Mouse (Mus musculus): ENCODE measurements around the gene Lrtm2. TPM values are rescaled to one million over a fixed set of nuclear protein-coding genes. Genes with fewer than 3 reads are reported as not detected.
A peak's percentile ranks its signal among the peaks of the same experiment; 100 is the strongest.

The Lrtm2 gene
- 0.05 and 0.09 TPM in 2 replicates for polyA plus RNA-seq (2012; rRNA removed)
- polyA plus RNA-seq (2014; fragmentation: Nextera tagmentation; extraction: Ambion mirVana), result not detected in 2 replicates

- H3K36me3 ChIP-seq (ENCODE audit: control insufficient read depth, insufficient read depth, low read length), result no peaks in the 10 kb centered on the region
- ATAC-seq (ENCODE audit: low FRiP score, low read depth), result no peak
- H3K27me3 ChIP-seq (ENCODE audit: control insufficient read depth, insufficient read depth, low read length), result peaks cover 46% of the 10 kb centered on the region
- peak within 1 kb of the TSS; percentile 43 for H3K4me2 ChIP-seq (replicated peaks; ENCODE audit: low read depth, low read length, severe bottlenecking)
- peak within 1 kb of the TSS; percentile 27 for H3K4me3 ChIP-seq (replicated peaks; ENCODE audit: low read length)
- TF ChIP-seq POLR2A (IDR thresholded peaks at IDR 0.05; ENCODE audit: borderline replicate concordance, extremely low read depth, insufficient read depth, insufficient read length), result no peak
- no peak within 1 kb of the TSS for H3K27ac ChIP-seq (replicated peaks; ENCODE audit: low read depth, low read length)
- no peaks in the 10 kb centered on the region for H3K9me3 ChIP-seq (ENCODE audit: control insufficient read depth, low read length)
- no peak within 1 kb of the TSS for H3K9ac ChIP-seq (ENCODE audit: low read depth, low read length, severe bottlenecking)
- DNase-seq (ENCODE audit: low spot score), result no peak
- under 1% methylated on average over 30 of the region's 31 CpGs for WGBS
- H3K4me1 ChIP-seq (ENCODE audit: control insufficient read depth, insufficient read depth, low read length), result no peaks in the 10 kb centered on the region
Observed at GRCm38 (mm10) chr6:119330506-119330905, at the start of gene Lrtm2. TSS of gene Lrtm2 (minus strand) at chr6:119330766.

DNA sequence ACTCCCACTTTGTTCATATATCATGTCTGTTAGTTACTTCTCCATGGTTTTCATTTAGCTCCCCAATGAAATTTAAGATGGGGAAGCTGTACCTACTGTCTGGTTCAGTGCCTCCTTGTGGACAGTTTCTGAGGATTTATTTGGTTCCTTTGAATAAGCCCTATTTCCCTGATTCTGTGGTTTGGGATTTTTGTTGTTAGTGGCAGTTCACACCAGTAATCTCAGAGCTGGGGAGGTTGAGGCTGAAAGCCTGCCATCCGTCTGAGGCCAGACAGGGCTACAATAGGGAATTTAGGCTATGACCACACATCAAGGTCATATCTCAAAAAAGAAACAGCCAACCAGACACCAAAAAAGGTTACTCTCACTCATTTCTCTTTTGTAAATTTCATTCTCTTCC lies 48.1 kb upstream of the Lrtm2 start:
- no peak overlapping the region for H3K4me2 ChIP-seq (replicated peaks; ENCODE audit: low read depth, low read length, severe bottlenecking)
- DNase-seq (ENCODE audit: low spot score) (no peak), ATAC-seq (ENCODE audit: low FRiP score, low read depth) (no peak)
- no peak overlapping the region for H3K4me3 ChIP-seq (replicated peaks; ENCODE audit: low read length)
- no peak for TF ChIP-seq POLR2A (IDR thresholded peaks at IDR 0.05; ENCODE audit: borderline replicate concordance, extremely low read depth, insufficient read depth, insufficient read length)
- no peaks in the 10 kb centered on the region for H3K27me3 ChIP-seq (ENCODE audit: control insufficient read depth, insufficient read depth, low read length)
- no peak overlapping the region for H3K9ac ChIP-seq (ENCODE audit: low read depth, low read length, severe bottlenecking)
- peaks cover 6% of the 10 kb centered on the region; the same call in 1 of the 2 replicates for H3K36me3 ChIP-seq (ENCODE audit: control insufficient read depth, insufficient read depth, low read length)
- H3K27ac ChIP-seq (replicated peaks; ENCODE audit: low read depth, low read length), result no peak overlapping the region
- no peaks in the 10 kb centered on the region for H3K4me1 ChIP-seq (ENCODE audit: control insufficient read depth, insufficient read depth, low read length)
- no peaks in the 10 kb centered on the region for H3K9me3 ChIP-seq (ENCODE audit: control insufficient read depth, low read length)
- 87% methylated on average over 1 of the region's 1 CpGs for WGBS

GRCm38 (mm10) chr6:119377613-119378012 lies 47.0 kb upstream of the Lrtm2 start:
- H3K4me2 ChIP-seq (replicated peaks; ENCODE audit: low read depth, low read length, severe bottlenecking), result no peak overlapping the region
- no peaks in the 10 kb centered on the region for H3K4me1 ChIP-seq (ENCODE audit: control insufficient read depth, insufficient read depth, low read length)
- no peaks in the 10 kb centered on the region for H3K27me3 ChIP-seq (ENCODE audit: control insufficient read depth, insufficient read depth, low read length)
- 64% methylated on average over 2 of the region's 2 CpGs for WGBS
- DNase-seq (ENCODE audit: low spot score) (no peak), ATAC-seq (ENCODE audit: low FRiP score, low read depth) (no peak)
- no peak overlapping the region for H3K9ac ChIP-seq (ENCODE audit: low read depth, low read length, severe bottlenecking)
- H3K27ac ChIP-seq (replicated peaks; ENCODE audit: low read depth, low read length), result no peak overlapping the region
- no peak for TF ChIP-seq POLR2A (IDR thresholded peaks at IDR 0.05; ENCODE audit: borderline replicate concordance, extremely low read depth, insufficient read depth, insufficient read length)
- no peaks in the 10 kb centered on the region for H3K9me3 ChIP-seq (ENCODE audit: control insufficient read depth, low read length)
- peaks cover 6% of the 10 kb centered on the region; the same call in 1 of the 2 replicates for H3K36me3 ChIP-seq (ENCODE audit: control insufficient read depth, insufficient read depth, low read length)
- no peak overlapping the region for H3K4me3 ChIP-seq (replicated peaks; ENCODE audit: low read length)

- Histone ChIP-seq H3K36me3 (ENCODE audit: control insufficient read depth, insufficient read depth, low read length) (no peaks in the 10 kb centered on the region; the same call in 1 of the 2 replicates), H3K4me2 (replicated peaks; ENCODE audit: low read depth, low read length, severe bottlenecking) (no peak overlapping the region), H3K4me1 (ENCODE audit: control insufficient read depth, insufficient read depth, low read length) (no peaks in the 10 kb centered on the region), H3K27ac (replicated peaks; ENCODE audit: low read depth, low read length) (no peak overlapping the region), H3K9ac (ENCODE audit: low read depth, low read length, severe bottlenecking) (no peak overlapping the region), H3K27me3 (ENCODE audit: control insufficient read depth, insufficient read depth, low read length) (no peaks in the 10 kb centered on the region), H3K4me3 (replicated peaks; ENCODE audit: low read length) (no peak overlapping the region), H3K9me3 (ENCODE audit: control insufficient read depth, low read length) (no peaks in the 10 kb centered on the region)
- WGBS, result 87% methylated on average over 5 of the region's 5 CpGs
- ATAC-seq (ENCODE audit: low FRiP score, low read depth) (no peak), DNase-seq (ENCODE audit: low spot score) (no peak)
- no peak for TF ChIP-seq POLR2A (IDR thresholded peaks at IDR 0.05; ENCODE audit: borderline replicate concordance, extremely low read depth, insufficient read depth, insufficient read length)
Observed at GRCm38 (mm10) chr6:119375035-119375434, 44.5 kb upstream of the Lrtm2 start.

DNA sequence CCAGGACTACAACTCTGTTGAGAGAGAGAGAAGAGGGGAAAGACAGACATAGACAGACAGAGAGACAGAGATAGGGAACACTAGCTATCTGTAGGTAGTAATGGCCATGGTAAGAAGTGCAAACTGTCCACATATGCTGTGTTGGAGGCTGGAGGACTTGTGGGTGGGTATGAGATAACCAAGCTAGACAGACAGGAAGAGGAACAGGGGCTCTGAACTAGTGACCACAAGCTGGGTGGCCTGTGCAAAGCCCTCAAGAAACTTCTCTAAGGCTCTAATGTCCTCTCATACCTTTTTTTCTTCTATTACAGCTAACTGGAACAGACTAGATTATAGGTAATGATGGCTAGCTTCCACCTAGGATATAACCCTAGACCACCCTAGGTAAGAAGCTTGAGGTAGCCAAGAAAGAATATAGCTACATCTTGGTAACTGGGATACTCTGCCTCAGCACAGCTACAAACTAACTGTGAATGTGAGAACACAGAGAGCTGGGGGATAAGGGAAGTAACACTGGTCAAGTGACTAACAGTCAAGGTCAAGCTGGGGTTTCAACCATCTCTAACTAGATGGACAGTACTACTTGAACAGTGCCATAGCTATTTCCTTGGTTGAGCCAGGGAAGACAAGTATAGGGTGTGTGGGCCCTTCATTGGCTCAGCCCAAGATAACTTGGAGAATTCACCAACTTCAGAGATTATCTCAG lies 42.6 kb upstream of the Lrtm2 start:
- Histone ChIP-seq H3K4me2 (replicated peaks; ENCODE audit: low read depth, low read length, severe bottlenecking) (no peak overlapping the region), H3K27me3 (ENCODE audit: control insufficient read depth, insufficient read depth, low read length) (no peaks in the 10 kb centered on the region), H3K36me3 (ENCODE audit: control insufficient read depth, insufficient read depth, low read length) (peaks cover 10% of the 10 kb centered on the region), H3K4me1 (ENCODE audit: control insufficient read depth, insufficient read depth, low read length) (no peaks in the 10 kb centered on the region), H3K9ac (ENCODE audit: low read depth, low read length, severe bottlenecking) (no peak overlapping the region), H3K27ac (replicated peaks; ENCODE audit: low read depth, low read length) (no peak overlapping the region), H3K4me3 (replicated peaks; ENCODE audit: low read length) (no peak overlapping the region), H3K9me3 (ENCODE audit: control insufficient read depth, low read length) (no peaks in the 10 kb centered on the region)
- ATAC-seq (ENCODE audit: low FRiP score, low read depth), result no peak
- TF ChIP-seq POLR2A (IDR thresholded peaks at IDR 0.05; ENCODE audit: borderline replicate concordance, extremely low read depth, insufficient read depth, insufficient read length), result no peak
- DNase-seq (ENCODE audit: low spot score), result no peak

Data from limb, embryonic 14.5 days (tissue).